Mouse (Mus musculus) adipocyte (in vitro differentiated cells): ENCODE results near the gene Cmss1.
A peak's percentile ranks its signal among the peaks of the same experiment; 100 is the strongest.

Experiments used
- DNase-seq: peaks from one replicate; pipeline ENCODE4 v3.0.0-alpha.2; 2016; ENCODE audit warnings: low spot score

Gene Cmss1

GRCm38 (mm10) chr16:57471071-57471470 is 135.6 kb downstream of the Cmss1 start:
- no peak for DNase-seq

- no peak for DNase-seq
These were observed 136.3 kb downstream of the Cmss1 start for GRCm38 (mm10) chr16:57470286-57470830.

GRCm38 (mm10) chr16:57469869-57470268 is 136.8 kb downstream of the Cmss1 start:
- DNase-seq, result no peak

- no peak for DNase-seq
These were observed 137.4 kb downstream of the Cmss1 start for GRCm38 (mm10) chr16:57469301-57469700.

DNA sequence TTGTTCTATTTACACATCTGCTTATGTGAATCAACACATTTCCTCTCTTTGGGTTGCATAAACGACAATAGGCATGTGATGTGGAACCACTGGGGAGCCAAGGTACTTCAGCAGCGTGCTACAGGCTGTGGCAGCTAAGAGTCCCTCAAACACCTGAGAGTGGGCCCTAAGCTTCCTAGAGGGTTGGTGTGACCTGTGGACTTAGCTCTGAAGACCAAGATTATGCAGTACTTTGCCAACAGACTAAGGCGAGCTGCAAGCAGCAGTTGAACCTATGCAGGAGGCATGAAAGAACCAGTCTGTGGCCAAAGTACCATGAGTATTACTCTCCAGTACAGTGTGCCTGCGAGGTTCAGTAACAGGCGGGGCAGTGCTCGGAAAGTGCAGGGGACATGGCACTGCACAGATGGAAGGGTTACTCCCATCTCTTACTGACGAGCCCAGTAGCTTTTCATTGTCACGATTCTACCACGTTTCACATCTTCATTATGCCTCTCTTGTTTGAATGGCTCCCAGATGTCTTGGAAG is 141.2 kb downstream of the Cmss1 start:
- DNase-seq, result no peak

GRCm38 (mm10) chr16:57456003-57456402 is 150.7 kb downstream of the Cmss1 start:
- DNase-seq, result no peak

GRCm38 (mm10) chr16:57455573-57455972 is 151.1 kb downstream of the Cmss1 start:
- peak; percentile 34 for DNase-seq

DNA sequence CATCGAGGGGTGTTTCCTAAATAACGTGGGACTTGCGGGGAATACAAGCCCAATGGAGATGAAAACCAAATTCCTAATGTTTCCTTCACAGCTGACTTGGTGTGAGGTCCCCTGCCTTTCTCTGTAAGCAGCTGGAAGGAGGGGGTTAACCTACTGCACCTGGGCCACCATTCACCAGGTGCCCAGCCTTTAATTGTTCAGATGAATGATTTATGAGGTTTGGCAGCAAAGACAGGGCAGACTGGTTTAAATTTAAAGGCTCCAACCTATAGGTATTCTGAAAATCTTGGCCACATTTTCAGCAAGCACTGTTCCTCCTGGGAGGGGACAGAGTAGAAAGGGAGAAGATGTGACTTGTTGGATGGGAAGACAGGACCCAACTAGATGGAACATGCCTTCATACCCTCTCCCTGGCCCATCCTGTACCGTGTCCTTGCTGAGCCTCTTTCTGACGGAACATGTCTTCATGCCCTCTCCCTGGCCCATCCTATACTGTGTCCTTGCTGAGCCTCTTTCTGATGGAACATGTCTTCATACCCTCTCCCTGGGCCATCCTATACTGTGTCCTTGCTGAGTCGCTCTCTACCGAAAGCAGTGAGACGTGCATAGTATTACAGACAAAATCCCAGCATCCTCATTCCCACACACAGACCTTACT is 152.4 kb downstream of the Cmss1 start:
- no peak for DNase-seq

DNA sequence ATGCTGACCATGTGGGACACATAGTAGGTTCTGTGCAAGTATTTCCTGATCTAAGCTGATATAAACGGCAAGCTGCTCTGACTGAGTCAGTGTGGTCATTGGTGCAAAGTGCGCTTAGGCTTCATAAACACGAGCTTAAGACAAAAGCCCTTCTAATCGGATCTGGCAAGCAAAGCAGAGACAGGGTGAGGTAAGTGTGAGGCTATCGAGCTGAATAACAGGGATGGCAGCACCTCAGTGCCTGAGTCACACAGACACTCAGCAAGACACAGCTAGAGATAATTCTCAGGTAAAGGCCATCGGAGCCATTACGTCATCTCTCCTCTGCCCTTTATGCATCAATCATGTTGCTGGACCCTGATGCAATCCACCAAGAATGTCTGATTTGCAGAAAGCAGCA is 153.7 kb downstream of the Cmss1 start:
- peak; percentile 47 for DNase-seq

GRCm38 (mm10) chr16:57445096-57446094 is 161.3 kb downstream of the Cmss1 start:
- peak; percentile 26 for DNase-seq

DNA sequence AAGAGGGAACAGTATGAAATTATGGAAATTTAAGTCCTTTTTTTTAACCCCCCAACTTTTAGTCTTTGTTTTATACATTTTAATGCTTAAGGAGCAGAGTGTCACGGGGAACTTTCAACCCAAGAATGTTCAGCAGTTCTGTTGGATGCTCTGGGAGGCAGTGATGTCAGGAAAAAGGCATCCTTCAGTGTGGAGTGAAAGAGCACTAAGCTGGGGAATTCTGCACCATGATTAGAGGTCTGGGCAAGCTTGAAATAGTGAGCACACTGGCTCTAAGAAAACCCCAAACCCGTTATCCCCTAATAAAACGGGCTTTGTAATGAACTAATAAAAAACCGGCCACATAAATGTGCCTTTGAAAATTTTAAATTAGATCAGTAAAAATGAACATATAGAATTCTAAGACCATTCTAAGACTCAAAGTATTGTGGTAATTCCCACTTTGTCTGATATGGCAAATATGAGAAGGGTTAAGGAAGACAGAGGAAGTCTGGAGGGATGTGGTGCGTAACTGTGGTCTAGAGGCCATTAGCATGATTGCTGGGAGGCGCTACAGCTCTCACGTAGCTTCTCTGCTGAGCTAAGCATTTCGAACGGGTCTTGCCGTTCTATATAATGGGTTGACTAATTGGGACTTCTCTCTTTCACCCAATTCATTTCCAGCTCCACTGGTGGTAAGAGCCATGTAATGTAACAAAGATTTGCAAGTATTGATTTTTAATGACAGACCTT is 165.8 kb downstream of the Cmss1 start:
- DNase-seq, result no peak

DNA sequence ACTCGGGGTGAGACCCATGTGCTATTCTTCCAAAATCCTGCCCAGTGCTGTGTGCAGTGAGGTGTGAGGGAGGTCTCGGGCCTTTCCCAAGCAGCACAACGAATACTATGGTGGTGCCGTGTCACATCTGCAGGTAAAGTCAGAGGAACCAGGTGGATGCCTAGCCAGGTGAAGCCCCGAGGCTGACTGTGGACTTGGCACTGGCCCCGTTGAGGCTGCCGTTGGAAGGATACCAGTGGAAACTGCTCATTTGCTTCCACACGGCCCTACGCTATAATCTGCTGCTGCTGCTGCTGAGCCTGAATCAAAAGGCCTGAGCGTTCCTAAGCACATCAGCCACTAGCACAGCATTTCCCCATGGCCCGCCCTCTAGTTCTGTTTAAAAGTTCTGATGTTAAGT is 167.5 kb downstream of the Cmss1 start:
- DNase-seq, result no peak

DNA sequence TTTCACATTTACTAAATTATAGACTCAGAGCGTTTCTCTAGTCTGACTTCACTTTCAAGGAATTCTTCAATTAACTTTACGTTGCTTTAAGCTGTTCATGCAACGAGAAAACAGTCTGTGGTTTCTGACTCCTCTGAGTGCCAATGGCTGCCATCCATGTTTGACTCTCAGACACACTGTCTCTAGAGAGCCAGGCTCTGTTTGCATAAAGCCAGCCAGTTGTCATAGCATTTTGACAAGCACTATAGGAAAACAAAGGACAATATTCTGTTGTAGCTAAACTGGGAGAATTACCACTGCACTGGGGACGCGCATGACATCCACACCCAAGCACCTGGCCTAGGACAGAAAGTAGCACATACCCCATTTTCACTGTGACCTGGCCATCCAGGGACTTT is 168.4 kb downstream of the Cmss1 start:
- DNase-seq, result peak; percentile 53

DNA sequence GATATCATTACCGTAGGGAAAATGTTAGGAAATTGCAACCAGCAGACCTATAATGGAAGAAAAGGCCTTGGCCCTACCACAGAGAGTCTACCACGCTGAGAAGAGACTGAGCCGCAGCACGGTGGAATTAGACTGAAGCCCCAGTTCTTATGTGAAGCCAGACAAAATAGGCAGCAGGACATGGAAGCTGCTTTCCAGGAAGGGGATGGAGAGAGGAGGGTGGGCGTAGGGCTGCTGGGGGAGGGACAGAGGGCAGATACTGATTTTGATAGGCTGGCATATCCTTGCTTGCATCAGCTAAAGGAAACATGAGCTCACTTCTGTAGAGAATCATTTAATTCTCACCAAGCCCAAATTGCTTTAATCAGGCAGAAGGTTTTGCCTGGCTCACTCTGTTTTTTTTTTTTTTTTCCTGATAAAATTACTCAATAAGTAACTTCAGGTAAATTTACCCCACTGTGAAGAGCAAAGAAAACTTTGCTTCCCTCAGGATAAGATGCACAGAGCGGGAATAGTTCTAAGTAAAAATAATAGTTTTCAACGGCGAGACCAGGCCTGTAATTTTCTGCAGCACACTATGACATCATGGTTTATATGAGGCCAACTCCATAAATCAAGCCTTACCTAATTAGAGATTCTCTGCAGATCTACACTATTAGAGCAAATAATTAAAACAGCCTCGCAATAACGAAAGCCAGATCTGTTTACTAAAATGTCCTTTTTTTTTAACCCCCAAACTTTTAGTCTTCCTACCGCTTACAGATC is 169.0 kb downstream of the Cmss1 start:
- DNase-seq, result no peak

DNA sequence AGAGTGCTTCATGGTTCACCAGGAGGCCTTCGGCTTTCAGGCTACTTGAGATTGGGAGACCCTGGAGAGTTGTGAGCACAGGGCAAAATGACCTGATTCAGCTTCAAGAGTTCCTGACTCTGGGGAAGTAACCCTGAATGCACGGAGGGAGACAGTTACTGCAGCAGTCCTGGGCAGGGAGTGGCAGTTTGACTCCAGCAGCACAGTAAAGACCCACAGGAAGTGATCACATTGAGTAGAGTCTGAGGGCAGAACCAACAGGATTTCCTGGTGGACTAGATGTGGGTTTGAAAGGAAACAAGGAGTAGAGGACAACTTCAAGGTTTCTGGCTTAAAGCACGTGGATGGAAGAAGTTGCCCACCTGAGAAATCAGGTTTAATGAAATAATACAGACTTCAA is 172.0 kb downstream of the Cmss1 start:
- DNase-seq, result no peak

- no peak for DNase-seq
These were observed 173.0 kb downstream of the Cmss1 start for GRCm38 (mm10) chr16:57433671-57434070.

- DNase-seq, result no peak
These were observed 173.5 kb downstream of the Cmss1 start for GRCm38 (mm10) chr16:57433173-57433572.

DNA sequence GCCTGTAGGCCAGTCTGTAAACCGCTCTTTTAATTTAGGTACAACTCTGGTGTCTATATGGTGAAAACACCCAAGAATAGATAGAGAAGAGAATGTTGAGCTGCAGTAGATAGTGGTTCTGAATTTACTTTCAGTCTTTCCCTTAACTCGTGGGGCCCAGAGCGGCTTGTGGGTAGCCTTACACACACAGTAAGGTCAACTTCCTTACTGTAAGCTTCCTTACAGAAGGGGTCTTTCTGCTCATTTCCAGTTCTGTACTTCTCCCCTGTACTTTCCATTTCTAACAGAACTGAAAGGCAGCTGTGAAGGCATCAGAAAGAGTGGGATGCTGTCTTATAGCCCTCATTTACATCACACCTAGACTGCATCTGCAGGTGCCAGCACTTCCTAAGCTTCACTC is 175.4 kb downstream of the Cmss1 start:
- no peak for DNase-seq

DNA sequence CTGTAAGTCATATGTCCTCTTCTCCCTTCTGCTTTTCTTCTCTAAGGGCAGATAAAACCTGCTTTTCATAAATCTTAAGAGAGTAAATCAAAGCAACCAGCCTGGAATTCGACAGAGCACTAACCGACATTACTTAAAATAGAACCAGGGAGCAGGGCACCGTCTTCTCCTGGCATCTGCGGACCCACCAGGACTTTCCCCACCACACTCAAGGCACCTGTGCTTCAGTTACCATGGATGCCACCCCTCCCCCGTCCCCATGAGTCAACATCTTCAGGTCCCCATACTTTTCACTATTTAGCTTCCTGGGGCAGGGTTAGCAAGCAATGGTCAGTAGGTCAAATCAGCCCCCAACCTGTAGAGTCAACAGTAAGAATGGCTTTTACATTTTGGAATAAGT is 177.7 kb downstream of the Cmss1 start:
- DNase-seq, result no peak

GRCm38 (mm10) chr16:57427516-57428285 is 179.0 kb downstream of the Cmss1 start:
- peak; percentile 61 for DNase-seq
